Mouse (Mus musculus) cerebellum, postnatal 14 days (tissue): ENCODE measurements at regions not wholly inside any gene's neighbourhood (a gene's known extent, or its start where the extent isn't known, plus 50 kb on each side); places are given as distances from the start of the nearest gene placed in this dataset.
"Not testable (repeated sequence)": the region's sequence is repeated elsewhere in the genome, so short reads cannot be mapped to it uniquely, and the experiment has no call there.

Source experiments
- DNase-seq, 2 experiments: peaks; one replicate each; pipeline ENCODE4 v3.0.0; 2021; ENCODE audit warnings: mixed read lengths in 2 of 2

DNA sequence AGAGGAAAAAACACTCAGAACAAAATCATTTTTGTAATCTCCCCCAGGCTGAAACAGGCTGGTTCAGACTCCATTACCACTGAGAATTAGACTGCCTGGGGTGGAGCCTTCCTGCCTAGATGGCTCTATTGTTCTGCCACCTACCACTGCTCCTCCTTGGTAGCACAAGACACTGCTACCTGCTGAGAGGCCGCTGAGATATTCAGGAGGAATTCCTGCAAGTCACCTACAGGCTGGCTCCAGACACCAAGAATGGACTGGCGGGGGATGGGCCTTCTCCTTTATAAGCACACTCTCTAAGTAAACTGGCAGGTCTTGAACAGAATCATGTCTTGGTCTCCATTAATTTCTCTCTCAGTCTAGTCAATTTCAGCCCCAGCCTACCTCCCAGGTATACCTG is 3289.4 kb downstream of the Gm37988 start:
- DNase-seq, result no peak

DNA sequence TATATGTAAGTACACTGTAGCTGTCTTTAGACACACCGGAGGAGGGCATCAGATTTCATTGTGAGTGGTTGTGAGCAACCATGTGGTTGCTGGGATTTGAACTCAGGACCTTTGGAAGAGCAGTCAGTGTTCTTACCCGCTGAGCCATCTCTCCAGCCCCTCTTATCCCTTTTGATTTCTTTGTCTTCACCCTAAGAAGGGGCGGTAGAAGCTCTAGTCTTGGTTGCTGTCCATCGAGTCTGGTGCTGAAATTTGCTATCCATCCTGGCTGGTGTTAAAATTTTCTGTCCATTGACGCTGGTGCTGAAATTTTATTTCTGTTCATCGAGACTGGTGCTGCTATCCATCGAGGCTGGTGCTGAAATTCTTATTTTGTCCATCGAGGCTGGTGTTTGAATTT is 3290.9 kb upstream of the A830018L16Rik start:
- DNase-seq, result peak in 1 of 2 experiments; percentile 3

DNA sequence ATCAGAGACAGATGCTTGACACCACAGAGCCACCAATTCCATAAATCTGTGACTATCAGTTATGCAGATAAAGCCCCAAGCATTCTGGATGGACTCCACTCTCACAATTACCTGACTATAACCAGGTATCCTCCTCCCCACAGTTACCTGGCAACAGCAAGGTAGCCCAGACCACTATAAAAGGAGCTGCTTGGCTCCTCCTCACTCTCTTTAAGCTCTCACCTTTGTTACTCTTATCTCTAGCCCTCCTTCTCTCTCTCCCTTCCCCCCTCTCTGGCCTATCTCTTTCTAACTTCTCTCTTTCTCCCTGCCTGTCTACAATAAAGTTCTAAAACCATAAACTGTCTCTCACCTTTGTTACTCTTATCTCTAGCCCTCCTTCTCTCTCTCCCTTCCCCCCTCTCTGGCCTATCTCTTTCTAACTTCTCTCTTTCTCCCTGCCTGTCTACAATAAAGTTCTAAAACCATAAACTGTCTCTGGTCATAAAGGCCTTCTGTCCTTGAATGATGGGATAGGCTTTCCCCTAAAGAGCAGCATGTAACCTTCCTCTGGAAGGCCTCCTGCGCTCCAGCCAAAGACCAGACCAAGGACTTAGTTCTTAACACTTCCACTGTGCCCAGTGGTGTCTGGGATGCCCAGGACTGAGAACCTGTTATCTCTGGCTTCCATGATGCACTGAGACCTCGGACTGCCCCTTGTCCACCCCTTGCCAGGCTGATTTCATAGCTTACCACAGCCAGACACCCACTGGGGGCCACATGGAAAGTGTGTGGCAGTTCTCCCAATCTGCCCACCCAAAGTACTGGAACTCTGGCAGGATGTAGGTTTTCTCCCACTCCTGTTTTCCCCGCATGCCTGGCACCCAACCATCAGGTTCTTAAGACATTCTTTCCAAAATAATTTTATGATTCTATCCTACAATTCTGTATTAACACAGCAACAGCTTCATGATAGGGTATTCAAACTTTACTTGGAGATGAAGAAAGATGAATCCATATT is 3279.2 kb upstream of the A830018L16Rik start:
- DNase-seq, result not testable (repeated sequence)

DNA sequence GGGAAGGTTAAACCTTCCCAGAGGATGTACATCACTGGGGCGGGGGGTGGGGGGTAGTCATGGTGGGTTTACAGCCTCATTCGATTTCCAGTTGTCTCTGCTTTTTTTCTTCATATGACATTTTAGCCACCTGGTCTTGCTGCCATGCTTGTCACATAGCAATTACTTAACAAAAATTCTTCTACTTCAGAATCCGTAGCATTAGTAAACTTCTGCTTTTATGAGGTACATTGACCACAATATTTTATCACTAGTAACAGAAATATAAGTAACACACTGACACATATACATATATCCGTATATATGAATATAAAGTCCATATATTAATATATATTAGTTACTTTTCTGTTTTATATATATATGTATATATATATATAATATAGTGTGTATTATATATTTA is 3271.3 kb upstream of the A830018L16Rik start:
- no peak for DNase-seq

DNA sequence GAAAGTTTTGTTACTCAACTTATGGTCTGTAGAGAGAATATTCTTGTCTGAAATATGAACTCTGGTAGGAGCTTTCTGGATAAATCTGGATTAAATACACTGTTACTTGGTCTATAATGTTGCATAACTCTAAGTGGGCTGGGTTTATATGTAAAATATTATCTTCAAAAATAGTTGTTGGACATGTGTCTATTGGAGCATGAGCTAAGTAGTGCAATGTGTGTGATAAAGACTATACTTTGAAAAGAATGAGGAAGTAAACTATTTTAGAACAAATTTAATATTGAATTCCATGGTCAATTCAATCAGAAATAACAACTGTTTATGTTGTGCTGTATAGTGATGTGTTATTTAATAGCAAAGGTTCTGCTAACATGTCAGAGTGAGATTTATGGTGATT is 3240.7 kb upstream of the A830018L16Rik start:
- no peak for DNase-seq
